Mouse (Mus musculus): Measurements from ENCODE around the gene Larp1. TPM values are rescaled to one million over a fixed set of nuclear protein-coding genes. Genes with fewer than 3 reads are reported as not detected.

Gene Larp1
- total and polyA plus RNA-seq, 3 experiments = 73.9 to 2,325 (median 201) TPM

DNA sequence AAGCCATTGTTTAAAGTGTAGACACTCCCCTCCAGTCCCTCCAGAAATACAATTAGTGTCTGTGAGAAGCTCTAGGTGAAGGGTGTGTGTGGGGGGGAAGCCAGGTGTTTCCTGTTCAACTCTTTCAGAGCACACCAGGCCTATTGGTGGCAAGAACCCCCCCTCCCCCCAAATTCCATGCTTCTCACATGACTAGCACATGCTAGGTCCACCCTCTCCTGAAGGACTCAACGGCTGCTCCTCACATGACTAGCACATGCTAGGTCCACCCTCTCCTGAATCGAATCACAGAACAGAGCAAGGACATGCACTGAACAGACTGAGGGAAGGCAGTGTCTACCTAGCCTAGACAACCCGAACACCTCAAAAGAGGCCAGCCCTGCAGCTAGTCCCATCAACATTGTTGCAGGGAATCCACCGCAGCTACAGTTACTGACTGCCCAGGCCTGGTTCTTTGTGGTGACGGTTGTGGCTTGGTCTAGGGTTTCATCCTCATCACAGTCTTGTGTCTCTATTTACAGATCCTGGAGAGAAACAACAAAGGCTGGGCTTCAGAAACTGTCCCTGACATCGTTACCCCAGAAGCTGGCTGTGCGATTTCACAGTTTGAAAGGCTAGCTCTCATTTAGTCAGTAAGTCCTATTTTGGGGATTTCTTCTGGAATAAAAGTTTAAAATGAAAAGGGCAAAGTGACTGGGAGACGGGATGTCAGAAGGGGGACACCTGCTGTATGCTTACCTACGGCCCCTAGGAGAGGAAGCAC lies 93.9 kb downstream of the Larp1 start (continued):
- TF ChIP-seq CHD2 (IDR thresholded peaks at IDR 0.05; ENCODE audit: low read length) = no peak
- TF ChIP-seq ETS1 (IDR thresholded peaks at IDR 0.05; ENCODE audit: low read depth, low read length) = peak; percentile 79

DNA sequence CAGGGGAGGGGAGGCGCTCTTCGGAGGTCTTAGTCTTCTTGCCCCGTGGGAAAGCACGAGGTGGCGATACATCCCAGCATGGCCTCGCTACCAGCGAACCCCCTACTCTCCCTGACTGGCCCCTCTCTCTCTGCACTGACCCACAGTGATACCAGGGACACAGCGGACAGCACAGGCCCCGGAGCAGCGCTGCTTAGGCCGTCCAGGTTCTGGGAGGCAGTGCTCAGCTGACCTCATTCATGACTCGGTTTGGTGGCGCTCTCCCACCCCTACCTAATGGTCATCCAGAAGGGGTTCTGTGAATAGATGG lies 94.4 kb downstream of the Larp1 start:
- H3K27ac ChIP-seq (ENCODE audit: control insufficient read depth, low read depth, low read length) = peak overlapping the region; percentile 93
- H3K9ac ChIP-seq (ENCODE audit: control insufficient read depth, low read depth, low read length, poor library complexity, severe bottlenecking) = peak overlapping the region; percentile 92
- TF ChIP-seq RAD21 (IDR thresholded peaks at IDR 0.05; ENCODE audit: low read depth, low read length) = no peak
- no peak for TF ChIP-seq MAFK (IDR thresholded peaks at IDR 0.05; ENCODE audit: borderline replicate concordance, low read depth, low read length)
- TF ChIP-seq GATA1 (IDR thresholded peaks at IDR 0.05; ENCODE audit: low read depth, low read length) = no peak
- TF ChIP-seq USF1 (IDR thresholded peaks at IDR 0.05; ENCODE audit: low read depth, low read length) = peak; percentile 5; the same call in 1 of the 2 replicates
- TF ChIP-seq MYB (IDR thresholded peaks at IDR 0.05; ENCODE audit: low read depth, low read length) = no peak
- no peak for TF ChIP-seq ZMIZ1 (IDR thresholded peaks at IDR 0.05; ENCODE audit: low read depth, low read length)
- no peak for TF ChIP-seq MEF2A (IDR thresholded peaks at IDR 0.05; ENCODE audit: extremely low read depth, insufficient replicate concordance, low read depth, low read length, poor library complexity, severe bottlenecking)
- no peak for TF ChIP-seq ZKSCAN1 (IDR thresholded peaks at IDR 0.05; ENCODE audit: low read depth, low read length)
- no peak for TF ChIP-seq TAL1 (IDR thresholded peaks at IDR 0.05; ENCODE audit: low read length)
- TF ChIP-seq MYC (IDR thresholded peaks at IDR 0.05; ENCODE audit: low read depth, low read length) = 0 out of 2 replicates have a peak, but pooled peaks have one; percentile 1
- H3K4me3 ChIP-seq (ENCODE audit: control insufficient read depth in 1 of 2, insufficient read depth in 1 of 2, low read depth in 2 of 2, low read length in 2 of 2) = peak overlapping the region; percentile 69 to 81
- H3K9me3 ChIP-seq (replicated peaks; ENCODE audit: insufficient read depth, low read length) = no peaks in the 10 kb centered on the region
- no peak for DNase-seq (ENCODE audit: low read depth, low spot score)
- H3K27me3 ChIP-seq (ENCODE audit: control insufficient read depth in 1 of 2, insufficient read depth in 2 of 2, low read length in 2 of 2) = no peaks in the 10 kb centered on the region
- peaks cover 0 to 19% of the 10 kb centered on the region in 2 experiments; a peak in 2 of 4 replicates for H3K36me3 ChIP-seq (ENCODE audit: control insufficient read depth in 1 of 2, insufficient read depth in 2 of 2, low read length in 2 of 2)
- H3K4me1 ChIP-seq (ENCODE audit: control insufficient read depth in 1 of 2, insufficient read depth in 2 of 2, low read length in 2 of 2) = peaks cover 9 to 19% of the 10 kb centered on the region in 2 experiments
- H3K79me2 ChIP-seq (ENCODE audit: control insufficient read depth, insufficient read depth, low read length, poor library complexity) = peaks cover 45% of the 10 kb centered on the region

DNA sequence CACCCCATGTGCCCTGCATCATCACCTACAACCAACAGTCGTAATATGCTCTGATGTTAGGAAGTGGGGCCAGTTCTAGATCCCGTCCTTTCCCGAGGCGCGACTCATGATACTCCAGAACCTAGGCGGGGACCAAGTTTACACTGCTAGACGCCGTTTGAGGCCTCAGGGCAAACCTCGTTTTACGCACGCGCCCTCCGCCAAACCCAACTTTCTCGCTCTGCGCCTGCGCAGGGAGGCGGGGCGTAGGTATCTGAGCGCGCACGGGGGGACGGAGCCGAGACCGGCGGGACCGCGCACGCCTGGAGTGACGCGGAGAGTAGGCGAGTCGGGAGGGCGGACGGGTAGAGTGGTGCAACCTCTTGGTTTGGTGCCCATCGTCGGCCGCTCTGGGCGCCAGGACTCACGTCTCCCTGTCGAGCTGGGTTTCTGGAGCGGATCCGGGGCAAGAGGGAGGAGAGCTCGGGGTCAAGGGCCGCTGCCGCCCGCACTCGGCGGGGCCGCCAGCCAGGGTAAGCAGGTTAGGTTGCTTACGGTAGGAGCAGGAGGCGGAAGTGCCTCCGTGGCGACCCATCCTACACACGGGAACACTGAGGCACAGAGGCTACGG lies 94.9 kb downstream of the Larp1 start, which contains the start of gene Cnot8:
Cnot8 (plus strand) TSS at position 457 of the 610 bp plus-strand sequence.
- Histone ChIP-seq H3K36me3 (ENCODE audit: control insufficient read depth in 1 of 2, insufficient read depth in 2 of 2, low read length in 2 of 2) (peaks cover 0 to 19% of the 10 kb centered on the region in 2 experiments; a peak in 2 of 4 replicates), H3K4me1 (ENCODE audit: control insufficient read depth in 1 of 2, insufficient read depth in 2 of 2, low read length in 2 of 2) (peaks cover 9 to 21% of the 10 kb centered on the region in 2 experiments), H3K27ac (ENCODE audit: control insufficient read depth, low read depth, low read length) (peak within 1 kb of the TSS; percentile 93), H3K27me3 (ENCODE audit: control insufficient read depth in 1 of 2, insufficient read depth in 2 of 2, low read length in 2 of 2) (no peaks in the 10 kb centered on the region), H3K9me3 (replicated peaks; ENCODE audit: insufficient read depth, low read length) (no peaks in the 10 kb centered on the region), H3K4me3 (ENCODE audit: control insufficient read depth in 1 of 2, insufficient read depth in 1 of 2, low read depth in 2 of 2, low read length in 2 of 2) (peak within 1 kb of the TSS; percentile 74 to 87), H3K79me2 (ENCODE audit: control insufficient read depth, insufficient read depth, low read length, poor library complexity) (peaks cover 50% of the 10 kb centered on the region), H3K9ac (ENCODE audit: control insufficient read depth, low read depth, low read length, poor library complexity, severe bottlenecking) (peak within 1 kb of the TSS; percentile 92)
- peak; percentile 100 for DNase-seq (ENCODE audit: low read depth, low spot score)
- TF ChIP-seq ZKSCAN1 (IDR thresholded peaks at IDR 0.05; ENCODE audit: low read depth, low read length) (no peak), POLR2A (IDR thresholded peaks at IDR 0.05; ENCODE audit: control insufficient read depth in 1 of 2, insufficient read depth in 1 of 2, low read depth in 1 of 2, low read length in 2 of 2, poor library complexity in 1 of 2) (peak; percentile 84 to 96), ZC3H11A (IDR thresholded peaks at IDR 0.05; ENCODE audit: low read depth, low read length) (no peak), MEF2A (IDR thresholded peaks at IDR 0.05; ENCODE audit: extremely low read depth, insufficient replicate concordance, low read depth, low read length, poor library complexity, severe bottlenecking) (0 out of 2 replicates have a peak, but pooled peaks have one; percentile 54), CTCF (IDR thresholded peaks at IDR 0.05 in 2 of 3, conservative IDR thresholded peaks at IDR 0.05 in 1 of 3; ENCODE audit: control insufficient read depth in 1 of 3, insufficient read depth in 1 of 3, low read depth in 2 of 3, low read length in 3 of 3, poor library complexity in 1 of 3, severe bottlenecking in 1 of 3) (no peak), NRF1 (IDR thresholded peaks at IDR 0.05; ENCODE audit: insufficient read depth, low read depth, low read length, poor library complexity, severe bottlenecking) (peak; percentile 95; the same call in 1 of the 2 replicates), MYB (IDR thresholded peaks at IDR 0.05; ENCODE audit: low read depth, low read length) (no peak), BHLHE40 (IDR thresholded peaks at IDR 0.05; ENCODE audit: borderline replicate concordance, low read depth, low read length) (no peak), RAD21 (IDR thresholded peaks at IDR 0.05; ENCODE audit: low read depth, low read length) (no peak), USF1 (IDR thresholded peaks at IDR 0.05; ENCODE audit: low read depth, low read length) (0 out of 2 replicates have a peak, but pooled peaks have one; percentile 49), POLR2AphosphoS5 (IDR thresholded peaks at IDR 0.05; ENCODE audit: borderline replicate concordance, low read depth, low read length) (peak; percentile 88; the same call in 1 of the 2 replicates), HCFC1 (IDR thresholded peaks at IDR 0.05; ENCODE audit: low read depth, low read length) (peak; percentile 91), GATA1 (IDR thresholded peaks at IDR 0.05; ENCODE audit: low read depth, low read length) (no peak), CHD1 (IDR thresholded peaks at IDR 0.05; ENCODE audit: low read depth, low read length) (no peak), MXI1 (IDR thresholded peaks at IDR 0.05; ENCODE audit: low read depth, low read length) (peak; percentile 81), UBTF (IDR thresholded peaks at IDR 0.05; ENCODE audit: borderline replicate concordance, insufficient read depth, low read depth, low read length) (peak; percentile 77; the same call in 1 of the 2 replicates), TCF12 (IDR thresholded peaks at IDR 0.05; ENCODE audit: low read depth, low read length) (peak; percentile 76), SIN3A (IDR thresholded peaks at IDR 0.05; ENCODE audit: low read length) (peak; percentile 79), E2F4 (IDR thresholded peaks at IDR 0.05; ENCODE audit: borderline replicate concordance, low read depth, low read length) (no peak)
